Mouse (Mus musculus) heart, postnatal 10 days (tissue): ENCODE results near the gene Bad. TPM values are rescaled to one million over a fixed set of nuclear protein-coding genes. Genes with fewer than 3 reads are reported as not detected.
"Not testable (repeated sequence)": the region's sequence is repeated elsewhere in the genome, so short reads cannot be mapped to it uniquely, and the experiment has no call there.

Experiments
- DNase-seq, 2 experiments: peaks; one replicate each; pipeline ENCODE4 v3.0.0; 2021
- intact Hi-C: fragments of 180-260 bp; cut with DNase I; formaldehyde crosslinking; loops from one replicate; pipeline ENCODE4 v1.15.1; 2025
- total RNA-seq, 2 experiments: library from RNA; stranded (reverse); gene quantifications; 2 replicates each; pipeline ENCODE4 v1.2.3; 2021

Gene Bad
- total RNA-seq, result 10 to 100 TPM; 30.8 to 34.1 TPM

- DNase-seq, result peak; percentile 96 to 97
- intact Hi-C loops, result loop anchor here (1.0 to 5.0 kb wide), 3 partner anchors 10 to 36 kb away; partner anchors contain the start of gene Plcb3
These were observed at the start of gene Bad for GRCm38 (mm10) chr19:6941372-6942248. Gene Bad, plus strand, starts transcription at chr19:6941861.

- no peak for DNase-seq
- intact Hi-C loops, result no loop called here
These were observed 49.1 kb upstream of the Bad start for GRCm38 (mm10) chr19:6892512-6892911.

GRCm38 (mm10) chr19:6893731-6894451, 47.8 kb upstream of the Bad start:
- intact Hi-C loops, result no loop called here
- no peak for DNase-seq

- intact Hi-C loops, DNase-seq: not testable (repeated sequence)
These were observed 45.9 kb upstream of the Bad start for GRCm38 (mm10) chr19:6895608-6896305.

- intact Hi-C loops, result no loop called here
- DNase-seq, result no peak
These were observed 42.0 kb upstream of the Bad start for GRCm38 (mm10) chr19:6899641-6900040.

GRCm38 (mm10) chr19:6903031-6903430, 38.6 kb upstream of the Bad start:
- no peak for DNase-seq
- intact Hi-C loops, result no loop called here

- intact Hi-C loops, result no loop called here
- DNase-seq, result no peak
These were observed 36.8 kb upstream of the Bad start for GRCm38 (mm10) chr19:6904846-6905245.

GRCm38 (mm10) chr19:6905498-6906159, 36.0 kb upstream of the Bad start:
- intact Hi-C loops, result no loop called here
- no peak for DNase-seq

GRCm38 (mm10) chr19:6906199-6906598, 35.5 kb upstream of the Bad start:
- DNase-seq, result no peak
- intact Hi-C loops, result no loop called here

GRCm38 (mm10) chr19:6907094-6907493, 34.6 kb upstream of the Bad start:
- intact Hi-C loops, result no loop called here
- DNase-seq, result no peak

GRCm38 (mm10) chr19:6907811-6908540, 33.7 kb upstream of the Bad start:
- DNase-seq, result peak in 1 of 2 experiments; percentile 16
- intact Hi-C loops, result loop anchor here (2.0 kb wide), 1 partner anchor 67 kb away; the partner anchor contains the start of gene Rps6ka4

GRCm38 (mm10) chr19:6909021-6909420, 32.6 kb upstream of the Bad start:
- intact Hi-C loops, result loop anchor here (2.0 kb wide), 1 partner anchor 68 kb away; the partner anchor contains the start of gene Rps6ka4
- no peak for DNase-seq

GRCm38 (mm10) chr19:6909507-6910289, 32.0 kb upstream of the Bad start, which contains the start of the genes Trmt112 and Prdx5:
Gene Trmt112, plus strand, starts transcription at chr19:6909698.
Gene Prdx5, minus strand, starts transcription at chr19:6910106.
- intact Hi-C loops, result loop anchor here (2.0 kb wide), 1 partner anchor 69 kb away; the partner anchor contains the start of gene Rps6ka4
- DNase-seq, result peak; percentile 92 to 94

- intact Hi-C loops, result not testable (repeated sequence)
- peak; percentile 61 to 62 for DNase-seq
These were observed 31.4 kb upstream of the Bad start for GRCm38 (mm10) chr19:6910306-6910705.

GRCm38 (mm10) chr19:6911101-6912074, 30.3 kb upstream of the Bad start:
- peak in 1 of 2 experiments; percentile 12 for DNase-seq
- intact Hi-C loops, result loop anchor here (1.0 kb wide), 1 partner anchor 9 kb away; no protein-coding TSS in a partner anchor

GRCm38 (mm10) chr19:6912205-6912970, 29.3 kb upstream of the Bad start:
- intact Hi-C loops, result loop anchor here (1.0 kb wide), 1 partner anchor 8 kb away; no protein-coding TSS in a partner anchor
- no peak for DNase-seq

GRCm38 (mm10) chr19:6913036-6913435, 28.6 kb upstream of the Bad start:
- intact Hi-C loops, result no loop called here

More at GRCm38 (mm10) chr19:6913036-6913435, 28.6 kb upstream of the Bad start:
- DNase-seq, result no peak
